Mouse (Mus musculus): ENCODE data around the gene Dgki.

DNA sequence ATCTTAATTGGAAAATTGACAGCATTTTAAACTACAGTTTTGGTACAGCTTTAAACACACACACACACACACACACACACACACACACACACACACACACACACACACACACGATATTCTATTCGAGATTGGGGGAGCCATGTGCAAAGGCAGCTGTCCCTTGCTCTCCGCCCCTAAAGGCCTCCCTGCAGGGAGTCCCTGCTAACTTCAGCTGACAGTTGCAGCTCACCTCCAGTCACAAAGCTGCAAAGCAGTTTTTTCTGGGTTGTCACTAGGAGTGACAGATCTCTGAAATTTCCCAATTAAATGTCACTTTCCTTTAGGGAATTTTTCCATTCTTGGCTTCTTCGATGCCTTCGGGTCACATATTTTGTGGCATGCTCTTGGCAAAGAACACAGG is 489.5 kb downstream of the Dgki start:
- TF ChIP-seq CTCF (IDR thresholded peaks at IDR 0.05; ENCODE audit: control insufficient read depth, insufficient read depth, insufficient read length) (no peak), USF1 (IDR thresholded peaks at IDR 0.05; ENCODE audit: low read depth) (no peak), MYOG (IDR thresholded peaks at IDR 0.05; ENCODE audit: control insufficient read depth, extremely low read depth, insufficient read length) (no peak), MYOD1 (IDR thresholded peaks at IDR 0.05; ENCODE audit: control insufficient read depth, insufficient read length, low read depth) (no peak), MAX (IDR thresholded peaks at IDR 0.05) (no peak)
